Mouse (Mus musculus) bone marrow, adult 2 months (tissue): ENCODE data around the gene Farsb.
A peak's percentile ranks its signal among the peaks of the same experiment; 100 is the strongest.

Experiments
- CTCF ChIP-seq: fragments of 200-500 bp; IDR thresholded peaks from 2 replicates; pipeline ENCODE4 v1.5.1; 2011; ENCODE audit warnings: low read length, control low read depth; ENCODE audit not compliant: control insufficient read depth, insufficient read depth
- POLR2A ChIP-seq: fragments of 200-500 bp; IDR thresholded peaks from 2 replicates; pipeline ENCODE4 v1.6.1; 2011; ENCODE audit warnings: low read depth, mild to moderate bottlenecking, control low read depth, low read length, borderline replicate concordance; ENCODE audit not compliant: control insufficient read depth

- no peak for TF ChIP-seq POLR2A
- peak; percentile 43; the same call in 1 of the 2 replicates for TF ChIP-seq CTCF
These were observed 34.0 kb downstream of the Farsb start for GRCm38 (mm10) chr1:78454659-78455058.
